Mouse (Mus musculus) lung, adult 10 weeks (tissue): ENCODE measurements around the gene Fam110a. TPM values are rescaled to one million over a fixed set of nuclear protein-coding genes. Genes with fewer than 3 reads are reported as not detected.

Experiments used
- polyA plus RNA-seq: library from polyadenylated mRNA; stranded (reverse); fragments of 350-450 nt; fragmentation: Illumina TruSeq; extraction: RNeasy Lipid Tissue Mini Kit (QIAGEN cat#74804); gene quantifications from one replicate; pipeline ENCODE4 v1.2.3, GENCODE M21; 2014; ENCODE audit warnings: low read depth, low replicate concordance; ENCODE audit not compliant: insufficient read depth

Gene Fam110a
- 24.8 TPM for polyA plus RNA-seq

DNA sequence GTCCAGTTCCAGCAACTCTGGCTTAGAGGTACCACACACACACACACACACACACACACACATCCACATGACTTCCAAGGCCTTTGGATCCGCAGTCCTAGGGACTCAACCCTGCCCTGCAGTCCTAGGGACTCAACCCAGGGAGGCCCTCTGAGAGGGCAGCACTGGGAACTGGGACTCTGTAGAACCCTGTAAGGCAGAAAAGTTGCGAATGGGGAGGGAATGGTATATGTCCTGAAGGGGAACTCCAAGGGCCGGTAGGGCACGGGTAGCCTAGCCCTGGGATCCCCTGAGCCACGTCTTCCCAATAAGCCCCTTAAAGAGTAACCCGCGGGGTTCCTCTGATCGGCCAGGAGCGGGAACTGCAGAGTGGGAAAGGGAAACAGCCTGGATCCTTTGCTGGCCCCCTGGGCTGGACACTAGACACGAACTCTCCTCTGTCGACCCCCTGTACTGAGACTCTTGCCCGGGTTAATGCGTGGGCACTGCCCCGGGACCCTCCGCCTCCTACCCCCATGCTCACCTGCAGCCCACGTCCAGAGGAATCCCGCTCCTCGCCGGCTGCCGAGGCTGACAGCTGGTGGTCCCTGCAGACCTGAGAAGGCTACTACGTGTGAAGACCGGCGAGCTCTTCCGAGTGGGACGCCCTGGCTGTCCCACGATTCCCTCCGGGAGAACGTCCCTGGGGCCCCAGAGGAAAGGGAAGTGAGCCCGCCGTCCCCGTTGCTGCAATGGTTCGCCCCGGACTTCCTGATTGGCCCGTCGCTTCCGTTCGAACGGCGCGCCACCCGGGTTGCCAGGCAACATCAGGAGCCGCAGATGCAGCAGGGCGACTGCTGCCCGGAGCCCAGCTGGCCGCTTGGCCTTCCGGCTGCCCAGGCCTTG is at the start of gene Fam110a:
Gene Fam110a (minus strand): TSS at position 750 of the 885 bp plus-strand sequence.

DNA sequence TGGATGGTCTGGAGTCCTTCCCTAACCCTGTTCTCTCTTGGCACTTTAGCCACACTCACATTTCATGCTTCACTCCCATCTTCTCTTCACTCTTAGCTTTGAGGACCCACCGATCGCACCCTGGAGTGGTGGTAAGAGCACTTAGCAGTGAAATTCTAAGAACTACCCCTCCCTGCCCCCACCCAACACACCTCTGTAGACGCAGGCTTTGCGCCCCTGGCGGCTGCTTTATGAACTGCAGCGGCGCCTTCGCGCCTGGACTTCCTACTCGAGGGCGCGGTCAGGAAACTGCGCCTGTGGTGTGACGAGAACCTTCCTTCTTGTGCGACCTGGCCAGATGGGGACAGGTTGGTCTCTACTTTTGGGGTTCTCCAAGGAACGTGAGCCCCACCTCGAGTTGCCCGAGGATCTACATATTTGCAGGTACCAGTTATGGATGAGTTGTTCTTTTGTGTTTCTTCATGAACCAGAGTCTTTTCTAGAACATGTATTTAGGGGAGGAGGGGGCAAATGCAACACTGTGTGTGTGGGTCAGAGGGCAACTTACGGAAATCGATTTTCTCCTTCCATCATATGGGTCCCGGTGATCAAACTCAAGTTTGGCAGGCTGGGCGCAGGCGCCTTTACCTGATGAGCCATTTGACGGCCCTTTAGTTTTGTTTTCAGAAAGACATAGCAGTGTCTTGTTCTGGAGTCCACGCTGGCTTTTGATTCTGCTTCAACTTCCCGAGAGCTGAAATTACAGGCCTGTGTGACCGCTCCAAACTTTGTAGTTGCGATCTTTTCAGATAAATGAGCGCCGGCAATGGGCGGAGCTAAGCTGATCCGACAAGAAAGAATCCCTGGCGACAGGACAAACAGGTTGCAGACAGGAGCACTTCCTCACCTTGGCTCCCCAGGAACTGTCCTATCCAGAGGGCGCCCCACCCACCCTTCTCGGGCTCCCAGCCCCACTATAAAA is 16.5 kb upstream of the Fam110a start, which contains the start of gene Slc52a3:
Gene Slc52a3 (plus strand): TSS at position 283 of the 961 bp plus-strand sequence.

Other genes starting within 250 kb of the Fam110a start
- gene Psmf1, start 236.0 kb downstream of the Fam110a start, polyA plus RNA-seq, result 16.5 TPM
- gene Rspo4, start 137.3 kb downstream of the Fam110a start, polyA plus RNA-seq, result 0.46 TPM
- 0.66 TPM for gene Angpt4, start 69.0 kb downstream of the Fam110a start, polyA plus RNA-seq
- 11.0 TPM for gene Slc52a3, start 16.3 kb upstream of the Fam110a start, polyA plus RNA-seq
- not detected for gene Scrt2, start 101.3 kb upstream of the Fam110a start, polyA plus RNA-seq
- gene Srxn1, start 125.3 kb upstream of the Fam110a start, polyA plus RNA-seq, result 13.4 TPM
- gene Tcf15, start 163.3 kb upstream of the Fam110a start, polyA plus RNA-seq, result 0.76 TPM
- 36.7 TPM for gene Csnk2a1, start 246.6 kb upstream of the Fam110a start, polyA plus RNA-seq